Mouse (Mus musculus): Measurements from ENCODE around the gene 1810049J17Rik. TPM values are rescaled to one million over a fixed set of nuclear protein-coding genes. Genes with fewer than 3 reads are reported as not detected.

The 1810049J17Rik gene
- total and polyA plus RNA-seq, 3 experiments = not detected

DNA sequence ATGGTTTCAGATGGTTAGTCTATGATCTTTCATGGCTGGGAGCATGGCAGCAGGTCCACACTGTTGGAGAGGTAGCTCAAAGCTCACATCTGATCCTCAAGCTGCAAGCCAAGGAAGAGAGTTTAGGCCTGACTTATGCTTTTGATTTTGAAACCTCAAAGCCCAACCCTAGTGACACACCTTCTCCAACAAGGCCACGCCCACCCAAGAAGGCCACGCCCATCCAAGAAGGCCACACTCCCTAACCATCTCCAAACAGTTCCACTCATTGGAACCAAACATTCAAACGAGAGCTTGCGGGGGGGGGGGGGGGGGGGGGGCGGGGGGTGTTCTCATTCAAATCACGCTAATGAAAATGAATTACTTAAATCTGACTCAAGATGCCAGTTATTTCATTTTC, 19.9 kb downstream of the 1810049J17Rik start:
- intact Hi-C loops (cut with DNase I) = no loop called here

DNA sequence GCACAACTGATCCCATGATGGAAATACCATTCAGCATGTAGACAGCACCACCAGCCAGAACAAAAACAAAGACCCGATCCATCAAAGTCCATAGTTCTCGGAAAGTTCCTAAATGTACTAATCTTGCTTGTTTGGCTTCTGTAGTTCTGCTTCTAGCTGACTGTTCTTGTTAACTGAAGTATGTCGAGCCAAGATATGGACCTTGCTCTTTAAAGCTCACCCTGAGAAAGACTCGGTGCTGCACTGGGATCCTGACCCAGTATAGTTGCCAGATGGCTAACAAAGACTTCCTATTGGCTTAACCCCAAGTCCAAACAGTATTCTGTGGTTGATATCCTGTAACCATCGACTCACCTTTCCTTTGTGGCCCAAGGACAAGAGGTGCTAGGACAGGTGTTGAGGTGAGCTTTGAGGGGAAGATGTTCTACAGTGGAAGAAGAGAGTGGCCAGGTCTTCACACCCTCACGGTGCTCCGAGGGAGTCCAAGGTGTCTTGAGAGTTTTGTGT, 23.4 kb downstream of the 1810049J17Rik start:
- Histone ChIP-seq H3K4me3 (no peak overlapping the region), H3K9ac (ENCODE audit: low read depth, low read length) (no peak overlapping the region), H3K27ac (no peak overlapping the region), H3K27me3 (ENCODE audit: control insufficient read depth, insufficient read depth, low read length) (no peaks in the 10 kb centered on the region), H3K79me2 (replicated peaks; ENCODE audit: control insufficient read depth, insufficient read depth, low read length) (no peaks in the 10 kb centered on the region), H3K36me3 (ENCODE audit: control insufficient read depth, insufficient read depth, low read length) (no peaks in the 10 kb centered on the region), H3K4me1 (ENCODE audit: control insufficient read depth, insufficient read depth, low read length) (no peaks in the 10 kb centered on the region)
- no peak for DNase-seq
- intact Hi-C loops (cut with DNase I) = no loop called here
- 65% methylated on average over 7 of the region's 7 CpGs for WGBS
- TF ChIP-seq EP300 (IDR thresholded peaks at IDR 0.05; ENCODE audit: insufficient read depth, low read depth, low read length) (no peak), POLR2A (IDR thresholded peaks at IDR 0.05; ENCODE audit: insufficient read depth, low read depth, low read length) (no peak), CTCF (IDR thresholded peaks at IDR 0.05) (no peak)

More for the DNA sequence above, 19.9 kb downstream of the 1810049J17Rik start:
- Histone ChIP-seq H3K27ac (no peak overlapping the region), H3K4me1 (ENCODE audit: control insufficient read depth, insufficient read depth, low read length) (peaks cover 2% of the 10 kb centered on the region), H3K9ac (ENCODE audit: low read depth, low read length) (no peak overlapping the region), H3K79me2 (replicated peaks; ENCODE audit: control insufficient read depth, insufficient read depth, low read length) (no peaks in the 10 kb centered on the region), H3K36me3 (ENCODE audit: control insufficient read depth, insufficient read depth, low read length) (no peaks in the 10 kb centered on the region), H3K4me3 (no peak overlapping the region), H3K27me3 (ENCODE audit: control insufficient read depth, insufficient read depth, low read length) (no peaks in the 10 kb centered on the region)
- DNase-seq = no peak
- WGBS = 68% methylated on average over 5 of the region's 6 CpGs
- no peak for TF ChIP-seq EP300 (IDR thresholded peaks at IDR 0.05; ENCODE audit: insufficient read depth, low read depth, low read length)

DNA sequence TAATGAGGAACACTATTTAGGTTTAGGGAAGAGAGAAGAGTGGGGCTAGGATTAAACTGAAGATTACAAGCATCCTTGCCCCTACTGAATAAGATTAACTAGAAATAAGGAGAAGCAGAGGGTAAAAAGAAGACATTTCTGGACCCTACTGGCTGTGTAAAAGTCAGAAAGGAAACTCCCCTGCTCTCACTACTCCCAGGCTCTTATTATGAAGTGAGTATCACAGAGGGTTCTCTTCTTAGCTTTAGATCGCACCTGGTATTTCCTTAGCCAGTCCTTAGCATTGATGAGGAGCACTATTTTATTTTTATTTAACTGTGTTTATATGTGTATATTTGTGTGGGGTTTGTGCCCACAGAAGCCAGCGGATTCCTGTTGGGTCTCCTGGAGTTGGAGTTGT, 25.5 kb downstream of the 1810049J17Rik start:
- no peak for DNase-seq
- H3K9ac ChIP-seq (ENCODE audit: low read depth, low read length) = no peak overlapping the region

GRCm38 (mm10) chr15:12291757-12292156, 29.9 kb downstream of the 1810049J17Rik start:
- TF ChIP-seq CTCF (IDR thresholded peaks at IDR 0.05) (no peak), EP300 (IDR thresholded peaks at IDR 0.05; ENCODE audit: insufficient read depth, low read depth, low read length) (no peak), POLR2A (IDR thresholded peaks at IDR 0.05; ENCODE audit: insufficient read depth, low read depth, low read length) (no peak)
- Histone ChIP-seq H3K4me3 (no peak overlapping the region), H3K79me2 (replicated peaks; ENCODE audit: control insufficient read depth, insufficient read depth, low read length) (no peaks in the 10 kb centered on the region), H3K27ac (no peak overlapping the region), H3K36me3 (ENCODE audit: control insufficient read depth, insufficient read depth, low read length) (no peaks in the 10 kb centered on the region), H3K27me3 (ENCODE audit: control insufficient read depth, insufficient read depth, low read length) (no peaks in the 10 kb centered on the region), H3K9ac (ENCODE audit: low read depth, low read length) (no peak overlapping the region), H3K4me1 (ENCODE audit: control insufficient read depth, insufficient read depth, low read length) (no peaks in the 10 kb centered on the region)
- no peak for DNase-seq
- WGBS = 82% methylated on average over 2 of the region's 2 CpGs
- intact Hi-C loops (cut with DNase I) = no loop called here

More for the DNA sequence above, 25.5 kb downstream of the 1810049J17Rik start:
- H3K27ac ChIP-seq = no peak overlapping the region
- no peaks in the 10 kb centered on the region for H3K4me1 ChIP-seq (ENCODE audit: control insufficient read depth, insufficient read depth, low read length)
- no peaks in the 10 kb centered on the region for H3K79me2 ChIP-seq (replicated peaks; ENCODE audit: control insufficient read depth, insufficient read depth, low read length)
- H3K4me3 ChIP-seq = no peak overlapping the region
- 67% methylated on average over 2 of the region's 2 CpGs for WGBS
- no peak for TF ChIP-seq POLR2A (IDR thresholded peaks at IDR 0.05; ENCODE audit: insufficient read depth, low read depth, low read length)
- TF ChIP-seq CTCF (IDR thresholded peaks at IDR 0.05) = no peak
- no peak for TF ChIP-seq EP300 (IDR thresholded peaks at IDR 0.05; ENCODE audit: insufficient read depth, low read depth, low read length)
- intact Hi-C loops (cut with DNase I) = no loop called here
- H3K27me3 ChIP-seq (ENCODE audit: control insufficient read depth, insufficient read depth, low read length) = no peaks in the 10 kb centered on the region
- H3K36me3 ChIP-seq (ENCODE audit: control insufficient read depth, insufficient read depth, low read length) = no peaks in the 10 kb centered on the region

- H3K9ac ChIP-seq (ENCODE audit: low read depth, low read length) = no peak overlapping the region
- no peak overlapping the region for H3K4me3 ChIP-seq
- intact Hi-C loops (cut with DNase I) = no loop called here
- no peaks in the 10 kb centered on the region for H3K79me2 ChIP-seq (replicated peaks; ENCODE audit: control insufficient read depth, insufficient read depth, low read length)
- H3K27me3 ChIP-seq (ENCODE audit: control insufficient read depth, insufficient read depth, low read length) = no peaks in the 10 kb centered on the region
- no peak overlapping the region for H3K27ac ChIP-seq
- TF ChIP-seq EP300 (IDR thresholded peaks at IDR 0.05; ENCODE audit: insufficient read depth, low read depth, low read length) = no peak
- no peak for TF ChIP-seq POLR2A (IDR thresholded peaks at IDR 0.05; ENCODE audit: insufficient read depth, low read depth, low read length)
- no peak for TF ChIP-seq CTCF (IDR thresholded peaks at IDR 0.05)
- no peak for DNase-seq
- H3K36me3 ChIP-seq (ENCODE audit: control insufficient read depth, insufficient read depth, low read length) = no peaks in the 10 kb centered on the region
- no peaks in the 10 kb centered on the region for H3K4me1 ChIP-seq (ENCODE audit: control insufficient read depth, insufficient read depth, low read length)
- 85% methylated on average over 7 of the region's 7 CpGs for WGBS
Observed at GRCm38 (mm10) chr15:12290330-12290729, 31.4 kb downstream of the 1810049J17Rik start.

DNA sequence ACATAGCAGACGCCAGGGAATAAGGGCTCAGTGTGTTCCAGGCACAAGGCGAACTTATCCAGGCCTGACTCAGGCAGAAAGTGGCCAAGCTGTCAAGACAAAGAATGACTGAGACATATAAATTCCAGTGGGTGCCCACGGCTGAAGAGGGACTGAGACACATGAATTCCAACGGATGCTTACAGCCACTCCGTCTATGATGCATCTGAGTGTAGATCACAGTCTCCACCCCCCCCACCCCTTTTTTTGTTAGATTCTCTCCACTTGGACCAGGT, 36.2 kb downstream of the 1810049J17Rik start:
- TF ChIP-seq EP300 (IDR thresholded peaks at IDR 0.05; ENCODE audit: insufficient read depth, low read depth, low read length) = no peak
- TF ChIP-seq CTCF (IDR thresholded peaks at IDR 0.05) = no peak
- TF ChIP-seq POLR2A (IDR thresholded peaks at IDR 0.05; ENCODE audit: insufficient read depth, low read depth, low read length) = no peak
- Histone ChIP-seq H3K4me1 (ENCODE audit: control insufficient read depth, insufficient read depth, low read length) (no peaks in the 10 kb centered on the region), H3K36me3 (ENCODE audit: control insufficient read depth, insufficient read depth, low read length) (no peaks in the 10 kb centered on the region), H3K9ac (ENCODE audit: low read depth, low read length) (no peak overlapping the region), H3K79me2 (replicated peaks; ENCODE audit: control insufficient read depth, insufficient read depth, low read length) (no peaks in the 10 kb centered on the region), H3K27ac (no peak overlapping the region), H3K27me3 (ENCODE audit: control insufficient read depth, insufficient read depth, low read length) (no peaks in the 10 kb centered on the region), H3K4me3 (no peak overlapping the region)
- no peak for DNase-seq
- WGBS = 56% methylated on average over 5 of the region's 5 CpGs
- intact Hi-C loops (cut with DNase I) = no loop called here
